Comparison of ENCODE assay signal across 27 mouse cellular contexts in genomic region chr5:26079023-26079422, GRCm38 (mm10). TPM values are rescaled to one million over a fixed set of nuclear protein-coding genes. Genes with fewer than 3 reads are reported as not detected.
DNase-seq lines count a peak whose midpoint lies in the region; TF ChIP-seq lines count a peak whose summit lies in the region.
"Not testable (repeated sequence)": the region's sequence is repeated elsewhere in the genome, so short reads cannot be mapped to it uniquely, and the experiment has no call there.
"Had no signal": no experiment of that assay in that cellular context is flagged by ENCODE, and none has a peak within 500 bp of the region (broad histone marks: within the 10 kb centered on the region; RNA-seq: fewer than 3 reads in every experiment).

No protein-coding gene starts in this region.

- H3K27ac ChIP-seq in MEL (ENCODE audit: control insufficient read depth, low read depth, low read length), result not testable (repeated sequence)

- TF ChIP-seq POLR2A in MEL (IDR thresholded peaks at IDR 0.05; ENCODE audit: control insufficient read depth in 1 of 2, insufficient read depth in 1 of 2, low read depth in 1 of 2, low read length in 2 of 2, poor library complexity in 1 of 2), result not testable (repeated sequence)

- not testable (repeated sequence) for H3K79me2 ChIP-seq in MEL (ENCODE audit: control insufficient read depth, insufficient read depth, low read length, poor library complexity)

- not testable (repeated sequence) for H3K9ac ChIP-seq in MEL (ENCODE audit: control insufficient read depth, low read depth, low read length, poor library complexity, severe bottlenecking)

- H3K4me3 ChIP-seq in MEL (ENCODE audit: control insufficient read depth in 1 of 2, insufficient read depth in 1 of 2, low read depth in 2 of 2, low read length in 2 of 2), result not testable (repeated sequence)

- H3K4me1 ChIP-seq in MEL (ENCODE audit: control insufficient read depth in 1 of 2, insufficient read depth in 2 of 2, low read length in 2 of 2), result not testable (repeated sequence)

- H3K27me3 ChIP-seq in MEL (ENCODE audit: control insufficient read depth in 1 of 2, insufficient read depth in 2 of 2, low read length in 2 of 2), result not testable (repeated sequence)

- not testable (repeated sequence) for TF ChIP-seq EP300 in MEL (IDR thresholded peaks at IDR 0.05; ENCODE audit: low read depth in 1 of 2, low read length in 2 of 2)

- not testable (repeated sequence) for TF ChIP-seq RAD21 in MEL (IDR thresholded peaks at IDR 0.05; ENCODE audit: low read depth, low read length)

- not testable (repeated sequence) for TF ChIP-seq CTCF in MEL (IDR thresholded peaks at IDR 0.05 in 2 of 3, conservative IDR thresholded peaks at IDR 0.05 in 1 of 3; ENCODE audit: control insufficient read depth in 1 of 3, insufficient read depth in 1 of 3, low read depth in 2 of 3, low read length in 3 of 3, poor library complexity in 1 of 3, severe bottlenecking in 1 of 3)

- intact Hi-C loops in left cerebral cortex, postnatal 4 days (cut with DNase I), result not testable (repeated sequence)

- H3K9me3 ChIP-seq in MEL (replicated peaks; ENCODE audit: insufficient read depth, low read length), result not testable (repeated sequence)

- peak; percentile 1 for DNase-seq in CD4-positive, CD25-positive, alpha-beta regulatory T cell, adult 2 months (ENCODE audit: low read depth, low spot score)
- DNase-seq in MEL (ENCODE audit: low read depth, low spot score), result peak; percentile 11
- peak; percentile 27 to 46 for DNase-seq in cerebellum, postnatal 10 days
- DNase-seq in embryo, embryonic 9.5 days (ENCODE audit: extremely low spot score), result peak; percentile 8
- peak; percentile 1 for DNase-seq in left cerebral cortex, postnatal 4 days
- DNase-seq in mesoderm, embryonic 11.5 days (ENCODE audit: low read depth, low spot score), result peak; percentile 2
- peak; percentile 38 for DNase-seq in testis, postnatal 10 days (ENCODE audit: low spot score)

- not testable (repeated sequence) for H3K36me3 ChIP-seq in MEL (ENCODE audit: control insufficient read depth in 1 of 2, insufficient read depth in 2 of 2, low read length in 2 of 2)

RNA-seq across cellular contexts. Expression of gene Gm10471, which starts 10.1 kb away (rescaled TPM):
- not detected in 2 replicates for total RNA-seq in MEL (2012; rRNA removed)
- not detected for polyA plus RNA-seq in MEL (2012; ENCODE audit: insufficient read depth in 1 of 2, insufficient read length in 2 of 2, low read depth in 1 of 2, low replicate concordance in 2 of 2, missing spikeins in 1 of 2)
- not detected for total RNA-seq in left cerebral cortex, postnatal 4 days (2021)
- total RNA-seq: adrenal gland, adult 8-10 months; gastrocnemius, adult 2 months; gastrocnemius, postnatal 36 days; heart, adult 18-20 months; heart, postnatal 36 days; left cerebral cortex, postnatal 10 days had no signal
- polyA plus RNA-seq: cortical plate, adult 2 months; erythroblast, embryonic 14.5 days; forebrain, embryonic 11.5 days; forebrain, embryonic 16.5 days; heart, embryonic 11.5 days; heart, embryonic 16.5 days; intestine, postnatal 0 days; limb, embryonic 13.5 days; liver, embryonic 11.5 days; liver, embryonic 16.5 days; lung, embryonic 16.5 days; neural tube, embryonic 15.5 days; stomach, embryonic 16.5 days had no signal

RNA-seq across cellular contexts. Expression of gene Gm7347, which starts 20.6 kb away (rescaled TPM):
- total RNA-seq in MEL (2012; rRNA removed), result not detected in 2 replicates
- not detected for polyA plus RNA-seq in MEL (2012; ENCODE audit: insufficient read depth in 1 of 2, insufficient read length in 2 of 2, low read depth in 1 of 2, low replicate concordance in 2 of 2, missing spikeins in 1 of 2)
- total RNA-seq in left cerebral cortex, postnatal 4 days (2021), result not detected
- total RNA-seq: gastrocnemius, adult 2 months; gastrocnemius, postnatal 36 days; heart, adult 18-20 months; heart, postnatal 36 days; left cerebral cortex, postnatal 10 days had no signal
- polyA plus RNA-seq: cortical plate, adult 2 months; erythroblast, embryonic 14.5 days; forebrain, embryonic 11.5 days; heart, embryonic 16.5 days; intestine, postnatal 0 days; limb, embryonic 13.5 days; liver, embryonic 11.5 days; liver, embryonic 16.5 days; lung, embryonic 16.5 days; stomach, embryonic 16.5 days had no signal

RNA-seq across cellular contexts. Expression of gene 5031410I06Rik, which starts 26.1 kb away (rescaled TPM):
- total RNA-seq in MEL (2012; rRNA removed), result not detected in 2 replicates
- not detected for polyA plus RNA-seq in MEL (2012; ENCODE audit: insufficient read depth in 1 of 2, insufficient read length in 2 of 2, low read depth in 1 of 2, low replicate concordance in 2 of 2, missing spikeins in 1 of 2)
- not detected for total RNA-seq in left cerebral cortex, postnatal 4 days (2021)
- total RNA-seq: gastrocnemius, adult 2 months; gastrocnemius, postnatal 36 days; heart, adult 18-20 months; heart, postnatal 36 days; left cerebral cortex, postnatal 10 days had no signal
- polyA plus RNA-seq: cortical plate, adult 2 months; erythroblast, embryonic 14.5 days; forebrain, embryonic 16.5 days; heart, embryonic 11.5 days; hindbrain, embryonic 13.5 days; intestine, postnatal 0 days; limb, embryonic 13.5 days; liver, embryonic 16.5 days; lung, embryonic 16.5 days had no signal

RNA-seq across cellular contexts. Expression of gene Speer4a, which starts 39.7 kb away (rescaled TPM):
- total RNA-seq in MEL (2012; rRNA removed), result not detected in 2 replicates
- polyA plus RNA-seq in MEL (2012; ENCODE audit: insufficient read depth in 1 of 2, insufficient read length in 2 of 2, low read depth in 1 of 2, low replicate concordance in 2 of 2, missing spikeins in 1 of 2), result not detected
- total RNA-seq in left cerebral cortex, postnatal 4 days (2021), result not detected
- total RNA-seq: gastrocnemius, adult 2 months; gastrocnemius, postnatal 36 days; heart, adult 18-20 months; heart, postnatal 36 days; left cerebral cortex, postnatal 10 days had no signal
- polyA plus RNA-seq: erythroblast, embryonic 14.5 days; heart, embryonic 11.5 days; intestine, postnatal 0 days; liver, embryonic 16.5 days; lung, embryonic 16.5 days had no signal

RNA-seq across cellular contexts. Expression of gene Gm10220, which starts 42.2 kb away (rescaled TPM):
- not detected in 2 replicates for total RNA-seq in MEL (2012; rRNA removed)
- not detected for polyA plus RNA-seq in MEL (2012; ENCODE audit: insufficient read depth in 1 of 2, insufficient read length in 2 of 2, low read depth in 1 of 2, low replicate concordance in 2 of 2, missing spikeins in 1 of 2)
- total RNA-seq in left cerebral cortex, postnatal 4 days (2021), result not detected
- total RNA-seq: adrenal gland, adult 8-10 months; gastrocnemius, adult 2 months; gastrocnemius, postnatal 36 days; heart, adult 18-20 months; left cerebral cortex, postnatal 10 days had no signal
- polyA plus RNA-seq: cortical plate, adult 2 months; erythroblast, embryonic 14.5 days; forebrain, embryonic 11.5 days; forebrain, embryonic 16.5 days; heart, embryonic 11.5 days; heart, embryonic 16.5 days; hindbrain, embryonic 13.5 days; intestine, postnatal 0 days; liver, embryonic 11.5 days; liver, embryonic 16.5 days; lung, embryonic 16.5 days; stomach, embryonic 16.5 days had no signal
